Mouse (Mus musculus) forebrain, postnatal 0 days (tissue): ENCODE data around the gene Fance. TPM values are rescaled to one million over a fixed set of nuclear protein-coding genes. Genes with fewer than 3 reads are reported as not detected.

Source experiments
- ATAC-seq: fragments of 200-750 bp; cut with Nextera tagmentation; 2 replicates; pipeline ENCODE4 v1.8.0; 2017; ENCODE audit warnings: mild to moderate bottlenecking, moderate library complexity
- DNase-seq: peaks from one replicate; pipeline ENCODE4 v3.0.0-alpha.2; 2015
- H3K27ac ChIP-seq: fragments of 300-500 bp; sonication (generic); 2 replicates; pipeline ENCODE4 v1.5.1; 2014; ENCODE audit warnings: low read depth, mild to moderate bottlenecking, antibody characterized with exemption, low read length, moderate library complexity, mixed read lengths
- H3K27me3 ChIP-seq: fragments of 300-500 bp; sonication (generic); 2 replicates; pipeline ENCODE4 v1.6.1; 2014; ENCODE audit warnings: mild to moderate bottlenecking, low read length, mixed read lengths; ENCODE audit not compliant: insufficient read depth
- H3K36me3 ChIP-seq: fragments of 300-500 bp; sonication (generic); 2 replicates; pipeline ENCODE4 v1.6.1; 2014; ENCODE audit warnings: mild to moderate bottlenecking, moderate library complexity; ENCODE audit not compliant: insufficient read depth
- H3K4me1 ChIP-seq: fragments of 300-500 bp; sonication (generic); 2 replicates; pipeline ENCODE4 v1.6.1; 2014; ENCODE audit warnings: antibody characterized with exemption; ENCODE audit not compliant: insufficient read depth
- H3K4me2 ChIP-seq: fragments of 300-500 bp; sonication (generic); 2 replicates; pipeline ENCODE4 v1.6.1; 2014; ENCODE audit warnings: low read depth, mild to moderate bottlenecking, moderate library complexity
- H3K4me3 ChIP-seq: fragments of 300-500 bp; sonication (generic); 2 replicates; pipeline ENCODE4 v1.5.1; 2014; ENCODE audit warnings: low read depth, low read length, mixed read lengths
- H3K9ac ChIP-seq: fragments of 300-500 bp; sonication (generic); 2 replicates; pipeline ENCODE4 v1.6.1; 2014; ENCODE audit warnings: mild to moderate bottlenecking
- H3K9me3 ChIP-seq: fragments of 300-500 bp; sonication (generic); 2 replicates; pipeline ENCODE4 v1.6.1; 2016; ENCODE audit warnings: low read length
- CTCF ChIP-seq: sonication (generic); IDR thresholded peaks from 2 replicates; pipeline ENCODE4 v1.5.1; 2016; ENCODE audit warnings: antibody characterized with exemption, control low read depth, low read depth
- WGBS: fragments of 180-500 bp; shearing (Covaris S2); extraction: QIAGEN DNeasy Blood & Tissue Kit; methylation state at CpG from one replicate; pipeline ENCODE4 v1.1.7; 2014; 5-methylcytosine and 5-hydroxymethylcytosine counted together
- polyA plus RNA-seq: library from polyadenylated mRNA; unstranded; fragments of >200 nt; fragmentation: Nextera tagmentation; extraction: Ambion mirVana; gene quantifications from 2 replicates; pipeline ENCODE4 v1.2.1, GENCODE M21; 2015
- total RNA-seq: library from RNA; depleted of rRNA; stranded (reverse); fragments of >200 nt; gene quantifications from 2 replicates; pipeline ENCODE4 v1.2.3, GENCODE M21; 2014

Gene Fance
- total and polyA plus RNA-seq, 2 experiments from 2014 or later: 31.2 to 35.2 TPM

- H3K9me3 ChIP-seq: no peaks in the 10 kb centered on the region
- no peak for TF ChIP-seq CTCF
- DNase-seq (no peak), ATAC-seq (no peak)
- WGBS: 54% methylated on average over 3 of the region's 3 CpGs
- no peaks in the 10 kb centered on the region for H3K27me3 ChIP-seq
- no peak overlapping the region for H3K4me3 ChIP-seq
- H3K4me1 ChIP-seq: no peaks in the 10 kb centered on the region
- H3K27ac ChIP-seq: no peak overlapping the region
- H3K36me3 ChIP-seq: no peaks in the 10 kb centered on the region
- no peak overlapping the region for H3K4me2 ChIP-seq
- no peak overlapping the region for H3K9ac ChIP-seq
These were observed 12.5 kb upstream of the Fance start for GRCm38 (mm10) chr17:28300850-28301249.

GRCm38 (mm10) chr17:28305172-28305571, 8.1 kb upstream of the Fance start:
- H3K4me2 ChIP-seq: no peak overlapping the region
- DNase-seq (no peak), ATAC-seq (no peak)
- TF ChIP-seq CTCF: no peak
- H3K36me3 ChIP-seq: no peaks in the 10 kb centered on the region
- no peak overlapping the region for H3K9ac ChIP-seq
- H3K4me3 ChIP-seq: no peak overlapping the region
- H3K27me3 ChIP-seq: no peaks in the 10 kb centered on the region
- no peaks in the 10 kb centered on the region for H3K4me1 ChIP-seq
- H3K9me3 ChIP-seq: no peaks in the 10 kb centered on the region
- H3K27ac ChIP-seq: no peak overlapping the region
- WGBS: 51% methylated on average over 10 of the region's 10 CpGs

- Histone ChIP-seq H3K9me3 (no peaks in the 10 kb centered on the region), H3K4me1 (no peaks in the 10 kb centered on the region), H3K9ac (no peak overlapping the region), H3K27ac (no peak overlapping the region), H3K36me3 (no peaks in the 10 kb centered on the region), H3K4me2 (no peak overlapping the region), H3K4me3 (no peak overlapping the region), H3K27me3 (no peaks in the 10 kb centered on the region)
- peak; percentile 90 for DNase-seq
- WGBS: 21% methylated on average over 18 of the region's 18 CpGs
- peak; percentile 92 for TF ChIP-seq CTCF
- ATAC-seq: no peak
These were observed 4.8 kb upstream of the Fance start for GRCm38 (mm10) chr17:28308297-28309195.

- Histone ChIP-seq H3K9me3 (no peaks in the 10 kb centered on the region), H3K36me3 (peaks cover 4% of the 10 kb centered on the region; the same call in 1 of the 2 replicates), H3K4me2 (no peak overlapping the region), H3K4me3 (no peak overlapping the region), H3K9ac (no peak overlapping the region), H3K4me1 (peaks cover 4% of the 10 kb centered on the region; the same call in 1 of the 2 replicates), H3K27ac (no peak overlapping the region), H3K27me3 (no peaks in the 10 kb centered on the region)
- TF ChIP-seq CTCF: no peak
- ATAC-seq (no peak), DNase-seq (no peak)
- WGBS: 74% methylated on average over 3 of the region's 3 CpGs
These were observed 2.5 kb upstream of the Fance start for GRCm38 (mm10) chr17:28310831-28311230.

- no peak overlapping the region for H3K9ac ChIP-seq
- TF ChIP-seq CTCF: no peak
- no peaks in the 10 kb centered on the region for H3K27me3 ChIP-seq
- H3K9me3 ChIP-seq: no peaks in the 10 kb centered on the region
- H3K27ac ChIP-seq: no peak overlapping the region
- no peak overlapping the region for H3K4me2 ChIP-seq
- DNase-seq: no peak
- peaks cover 4% of the 10 kb centered on the region; the same call in 1 of the 2 replicates for H3K4me1 ChIP-seq
- whole genome bisulfite sequencing: 74% methylated on average over 5 of the region's 5 CpGs
- no peak overlapping the region for H3K4me3 ChIP-seq
- peaks cover 10% of the 10 kb centered on the region for H3K36me3 ChIP-seq
- ATAC-seq: no peak
These were observed 1.8 kb upstream of the Fance start for GRCm38 (mm10) chr17:28311366-28312132.

GRCm38 (mm10) chr17:28312232-28313211, 797 bp upstream of the Fance start:
- DNase-seq: no peak
- peak overlapping the region; percentile 79 for H3K4me2 ChIP-seq
- WGBS: 25% methylated on average over 17 of the region's 17 CpGs
- H3K27me3 ChIP-seq: no peaks in the 10 kb centered on the region
- peaks cover 4% of the 10 kb centered on the region; the same call in 1 of the 2 replicates for H3K4me1 ChIP-seq
- peak; percentile 10; the same call in 1 of the 2 replicates for ATAC-seq
- peak overlapping the region; percentile 79 for H3K4me3 ChIP-seq
- peak overlapping the region; percentile 74; the same call in 1 of the 2 replicates for H3K9ac ChIP-seq
- H3K36me3 ChIP-seq: peaks cover 10% of the 10 kb centered on the region
- peak; percentile 35 for TF ChIP-seq CTCF
- no peaks in the 10 kb centered on the region for H3K9me3 ChIP-seq
- no peak overlapping the region for H3K27ac ChIP-seq
